Mouse (Mus musculus): ENCODE results near the gene Adam30.
"Not testable (repeated sequence)": the region's sequence is repeated elsewhere in the genome, so short reads cannot be mapped to it uniquely, and the experiment has no call there.

Gene Adam30

GRCm38 (mm10) chr3:98160330-98160729, at the start of gene Adam30:
TSS of gene Adam30 (plus strand) at chr3:98160630.
- DNase-seq (ENCODE audit: low spot score), result no peak

- no peak for DNase-seq (ENCODE audit: low spot score)
These were observed 42.2 kb upstream of the Adam30 start for GRCm38 (mm10) chr3:98118252-98118651.

- DNase-seq (ENCODE audit: low spot score), result no peak
These were observed 41.1 kb upstream of the Adam30 start for GRCm38 (mm10) chr3:98119338-98119737.

GRCm38 (mm10) chr3:98120884-98121283, 39.5 kb upstream of the Adam30 start:
- no peak for DNase-seq (ENCODE audit: low spot score)

- DNase-seq (ENCODE audit: low spot score), result no peak
These were observed 32.7 kb upstream of the Adam30 start for GRCm38 (mm10) chr3:98127775-98128174.

GRCm38 (mm10) chr3:98128716-98129115, 31.7 kb upstream of the Adam30 start:
- DNase-seq (ENCODE audit: low spot score), result no peak

- DNase-seq (ENCODE audit: low spot score), result not testable (repeated sequence)
These were observed 28.3 kb upstream of the Adam30 start for GRCm38 (mm10) chr3:98132140-98132539.

GRCm38 (mm10) chr3:98132636-98133035, 27.8 kb upstream of the Adam30 start:
- no peak for DNase-seq (ENCODE audit: low spot score)

GRCm38 (mm10) chr3:98141456-98141855, 19.0 kb upstream of the Adam30 start:
- no peak for DNase-seq (ENCODE audit: low spot score)

- DNase-seq (ENCODE audit: low spot score), result no peak
These were observed 17.6 kb upstream of the Adam30 start for GRCm38 (mm10) chr3:98142862-98143261.

GRCm38 (mm10) chr3:98145204-98145603, 15.2 kb upstream of the Adam30 start:
- DNase-seq (ENCODE audit: low spot score), result no peak

GRCm38 (mm10) chr3:98146471-98147410, 13.7 kb upstream of the Adam30 start:
- no peak for DNase-seq (ENCODE audit: low spot score)

GRCm38 (mm10) chr3:98147706-98148105, 12.7 kb upstream of the Adam30 start:
- no peak for DNase-seq (ENCODE audit: low spot score)

GRCm38 (mm10) chr3:98149881-98150280, 10.5 kb upstream of the Adam30 start:
- no peak for DNase-seq (ENCODE audit: low spot score)

GRCm38 (mm10) chr3:98151016-98151415, 9.4 kb upstream of the Adam30 start:
- no peak for DNase-seq (ENCODE audit: low spot score)

GRCm38 (mm10) chr3:98153460-98153859, 7.0 kb upstream of the Adam30 start:
- no peak for DNase-seq (ENCODE audit: low spot score)

- no peak for DNase-seq (ENCODE audit: low spot score)
These were observed 4.3 kb upstream of the Adam30 start for GRCm38 (mm10) chr3:98156158-98156557.

- no peak for DNase-seq (ENCODE audit: low spot score)
These were observed 3.4 kb upstream of the Adam30 start for GRCm38 (mm10) chr3:98157073-98157472.

- DNase-seq (ENCODE audit: low spot score), result no peak
These were observed 2.8 kb upstream of the Adam30 start for GRCm38 (mm10) chr3:98157585-98157984.

- DNase-seq (ENCODE audit: low spot score), result no peak
These were observed 1.8 kb upstream of the Adam30 start for GRCm38 (mm10) chr3:98158646-98159045.

- DNase-seq (ENCODE audit: low spot score), result no peak
These were observed 1.1 kb upstream of the Adam30 start for GRCm38 (mm10) chr3:98159289-98159688.

GRCm38 (mm10) chr3:98178340-98178739, 17.9 kb downstream of the Adam30 start:
- DNase-seq (ENCODE audit: low spot score), result peak; percentile 28

- peak; percentile 48 for DNase-seq (ENCODE audit: low spot score)
These were observed 20.4 kb downstream of the Adam30 start for GRCm38 (mm10) chr3:98180805-98181204.

Data from lung, postnatal 25 days (tissue).